In genomic region chr2:152804408-152805110, GRCm38 (mm10) we compare ENCODE assay signal across 8 mouse cellular contexts. TPM values are rescaled to one million over a fixed set of nuclear protein-coding genes. Genes with fewer than 3 reads are reported as not detected.
DNase-seq lines count a peak whose midpoint lies in the region; ATAC-seq lines count a peak whose summit lies in the region.

No protein-coding gene starts in this region.

- H3K4me1 ChIP-seq in heart, embryonic 14.5 days (ENCODE audit: control insufficient read depth in 2 of 2, insufficient read depth in 2 of 2, low read length in 2 of 2) = peaks cover 11 to 26% of the 10 kb centered on the region in 2 experiments
- peaks cover 37% of the 10 kb centered on the region for H3K4me1 ChIP-seq in hindbrain, embryonic 13.5 days (replicated peaks)
- peaks cover 58% of the 10 kb centered on the region for H3K4me1 ChIP-seq in liver, embryonic 11.5 days (replicated peaks; ENCODE audit: control insufficient read depth, insufficient read depth, low read length)
- peaks cover 15% of the 10 kb centered on the region for H3K4me1 ChIP-seq in stomach, embryonic 16.5 days (ENCODE audit: control insufficient read depth, insufficient read depth, low read length)

- 0 out of 4 replicates have a peak overlapping the region, but pooled peaks have one; percentile 12 to 20 for H3K27ac ChIP-seq in heart, embryonic 14.5 days (replicated peaks in 1 of 2; ENCODE audit: control insufficient read depth in 1 of 2, insufficient read depth in 1 of 2, low read depth in 2 of 2, low read length in 2 of 2)
- peak overlapping the region; percentile 60 for H3K27ac ChIP-seq in hindbrain, embryonic 13.5 days
- peak overlapping the region; percentile 59 for H3K27ac ChIP-seq in liver, embryonic 11.5 days (ENCODE audit: low read depth, low read length)
- peak overlapping the region; percentile 88 for H3K27ac ChIP-seq in stomach, embryonic 16.5 days (ENCODE audit: low read length)

- ATAC-seq in heart, embryonic 14.5 days (ENCODE audit: insufficient number of reproducible peaks, insufficient read depth, low FRiP score, low read depth) = no peak
- 0 out of 2 replicates have a peak, but pooled peaks have one; percentile 17 for ATAC-seq in hindbrain, embryonic 13.5 days (ENCODE audit: low FRiP score)
- peak; percentile 53 for ATAC-seq in liver, embryonic 11.5 days (replicated peaks; ENCODE audit: low FRiP score)
- ATAC-seq in stomach, embryonic 16.5 days (ENCODE audit: insufficient read depth, low FRiP score) = peak; percentile 77; the same call in 1 of the 2 replicates

- no peaks in the 10 kb centered on the region for H3K27me3 ChIP-seq in heart, embryonic 14.5 days (ENCODE audit: control insufficient read depth, insufficient read depth, low read length)
- no peaks in the 10 kb centered on the region for H3K27me3 ChIP-seq in hindbrain, embryonic 13.5 days
- no peaks in the 10 kb centered on the region for H3K27me3 ChIP-seq in liver, embryonic 11.5 days (replicated peaks; ENCODE audit: control insufficient read depth, insufficient read depth, low read length)
- H3K27me3 ChIP-seq in stomach, embryonic 16.5 days (ENCODE audit: control insufficient read depth, insufficient read depth, low read length) = no peaks in the 10 kb centered on the region

- no peak overlapping the region for H3K4me3 ChIP-seq in heart, embryonic 14.5 days (ENCODE audit: control insufficient read depth in 1 of 2, insufficient read depth in 1 of 2, low read depth in 1 of 2, low read length in 2 of 2)
- H3K4me3 ChIP-seq in hindbrain, embryonic 13.5 days = no peak overlapping the region
- no peak overlapping the region for H3K4me3 ChIP-seq in liver, embryonic 11.5 days (ENCODE audit: low read depth, low read length)
- H3K4me3 ChIP-seq in stomach, embryonic 16.5 days (replicated peaks; ENCODE audit: low read length) = no peak overlapping the region

- no peak overlapping the region for H3K4me2 ChIP-seq in heart, embryonic 14.5 days (ENCODE audit: low read length)
- no peak overlapping the region for H3K4me2 ChIP-seq in hindbrain, embryonic 13.5 days
- H3K4me2 ChIP-seq in liver, embryonic 11.5 days = peak overlapping the region; percentile 38
- H3K4me2 ChIP-seq in stomach, embryonic 16.5 days (ENCODE audit: low read depth, low read length) = no peak overlapping the region; the same call in 1 of the 2 replicates

- H3K36me3 ChIP-seq in heart, embryonic 14.5 days (ENCODE audit: control insufficient read depth, insufficient read depth, low read length) = peaks cover 2% of the 10 kb centered on the region; the same call in 1 of the 2 replicates
- no peaks in the 10 kb centered on the region for H3K36me3 ChIP-seq in hindbrain, embryonic 13.5 days
- H3K36me3 ChIP-seq in liver, embryonic 11.5 days (ENCODE audit: control insufficient read depth, insufficient read depth, low read length) = no peaks in the 10 kb centered on the region
- H3K36me3 ChIP-seq in stomach, embryonic 16.5 days (ENCODE audit: control insufficient read depth, insufficient read depth, low read length) = no peaks in the 10 kb centered on the region

- no peak overlapping the region for H3K9ac ChIP-seq in heart, embryonic 14.5 days (ENCODE audit: low read length)
- H3K9ac ChIP-seq in hindbrain, embryonic 13.5 days = peak overlapping the region; percentile 19; the same call in 1 of the 2 replicates
- H3K9ac ChIP-seq in liver, embryonic 11.5 days (ENCODE audit: low read depth, low read length) = peak overlapping the region; percentile 28; the same call in 1 of the 2 replicates
- H3K9ac ChIP-seq in stomach, embryonic 16.5 days (ENCODE audit: low read length) = peak overlapping the region; percentile 46; the same call in 1 of the 2 replicates

- DNase-seq in heart, adult 8-10 months (ENCODE audit: low spot score) = no peak
- peak; percentile 94 to 96 for DNase-seq in cerebellum, postnatal 14 days
- DNase-seq in liver, embryonic 11.5 days (ENCODE audit: low spot score) = no peak
- no peak for DNase-seq in ovary, postnatal 14 days (ENCODE audit: low spot score)
- DNase-seq in gastrocnemius, postnatal 14 days = no peak

- WGBS in heart, embryonic 14.5 days = 17% methylated on average over 6 of the region's 6 CpGs
- 17% methylated on average over 6 of the region's 6 CpGs for WGBS in hindbrain, embryonic 13.5 days
- WGBS in liver, embryonic 11.5 days = 10% methylated on average over 6 of the region's 6 CpGs
- 5% methylated on average over 6 of the region's 6 CpGs for WGBS in stomach, embryonic 16.5 days

- intact Hi-C loops in gastrocnemius, postnatal 14 days (cut with DNase I; ENCODE audit: low total_unique reads) = no loop called here

- H3K9me3 ChIP-seq in heart, embryonic 14.5 days (ENCODE audit: control insufficient read depth, low read length) = no peaks in the 10 kb centered on the region
- no peaks in the 10 kb centered on the region for H3K9me3 ChIP-seq in hindbrain, embryonic 13.5 days
- H3K9me3 ChIP-seq in liver, embryonic 11.5 days (ENCODE audit: control insufficient read depth, low read length) = no peaks in the 10 kb centered on the region
- H3K9me3 ChIP-seq in stomach, embryonic 16.5 days (replicated peaks; ENCODE audit: control insufficient read depth, low read length) = no peaks in the 10 kb centered on the region

RNA-seq across cellular contexts. Expression of gene Bcl2l1, which starts 27.0 kb away (rescaled TPM):
- 59.0 and 68.1 TPM in 2 replicates for polyA plus RNA-seq in heart, embryonic 14.5 days (2014; fragmentation: Nextera tagmentation; extraction: Ambion mirVana)
- total RNA-seq in heart, adult 8-10 months (2022) = 10 to 100 TPM; 46.9 to 66.6 (median 51.4) TPM
- 173 and 179 TPM in 2 replicates for polyA plus RNA-seq in hindbrain, embryonic 13.5 days (2015; fragmentation: Nextera tagmentation; extraction: Ambion mirVana)
- polyA plus RNA-seq in liver, embryonic 11.5 days (2014; fragmentation: Nextera tagmentation; extraction: Ambion mirVana) = 61.7 and 69.3 TPM in 2 replicates
- polyA plus RNA-seq in stomach, embryonic 16.5 days (2015; fragmentation: Nextera tagmentation; extraction: Ambion mirVana) = 78.1 and 88.8 TPM in 2 replicates
- 10 to 100 TPM; 14.4 to 28.6 TPM for total RNA-seq in gastrocnemius, postnatal 14 days (2021)

RNA-seq across cellular contexts. Expression of gene Tpx2, which starts 43.2 kb away (rescaled TPM):
- polyA plus RNA-seq in heart, embryonic 14.5 days (2014; fragmentation: Nextera tagmentation; extraction: Ambion mirVana) = 56.2 and 60.8 TPM in 2 replicates
- total RNA-seq in heart, adult 8-10 months (2022) = 1 to 10 TPM in 2 of 4 experiments, under 1 TPM in 2; 0.65 to 1.4 (median 0.91) TPM
- polyA plus RNA-seq in hindbrain, embryonic 13.5 days (2015; fragmentation: Nextera tagmentation; extraction: Ambion mirVana) = 21.9 and 24.8 TPM in 2 replicates
- polyA plus RNA-seq in liver, embryonic 11.5 days (2014; fragmentation: Nextera tagmentation; extraction: Ambion mirVana) = 107 and 118 TPM in 2 replicates
- polyA plus RNA-seq in stomach, embryonic 16.5 days (2015; fragmentation: Nextera tagmentation; extraction: Ambion mirVana) = 59.8 and 60.6 TPM in 2 replicates
- 1 to 10 TPM; 4.1 to 4.7 TPM for total RNA-seq in gastrocnemius, postnatal 14 days (2021)

RNA-seq across cellular contexts. Expression of gene Cox4i2, which starts 50.6 kb away (rescaled TPM):
- 18.5 and 18.6 TPM in 2 replicates for polyA plus RNA-seq in heart, embryonic 14.5 days (2014; fragmentation: Nextera tagmentation; extraction: Ambion mirVana)
- total RNA-seq in heart, adult 8-10 months (2022) = 10 to 100 TPM; 10.3 to 16.2 (median 12.4) TPM
- polyA plus RNA-seq in hindbrain, embryonic 13.5 days (2015; fragmentation: Nextera tagmentation; extraction: Ambion mirVana) = 4.6 and 5.4 TPM in 2 replicates
- 6.7 and 8.5 TPM in 2 replicates for polyA plus RNA-seq in liver, embryonic 11.5 days (2014; fragmentation: Nextera tagmentation; extraction: Ambion mirVana)
- polyA plus RNA-seq in stomach, embryonic 16.5 days (2015; fragmentation: Nextera tagmentation; extraction: Ambion mirVana) = 21.3 and 23.9 TPM in 2 replicates
- 1 to 10 TPM; 5.9 to 6.0 TPM for total RNA-seq in gastrocnemius, postnatal 14 days (2021)

Comparison
In these comparisons a context has a peak if more than half of its experiments do, and no peak if none do; other contexts are left out.
1. H3K27ac ChIP-seq: peak in every context shown above with its lines; median percentile 88 in stomach, embryonic 16.5 days; 60 in hindbrain, embryonic 13.5 days; 59 in liver, embryonic 11.5 days; 16 in heart, embryonic 14.5 days.
2. DNase-seq: peak in cerebellum, postnatal 14 days (2 of 2); none in heart, adult 8-10 months (single experiment), liver, embryonic 11.5 days (single experiment), ovary, postnatal 14 days (single experiment) and gastrocnemius, postnatal 14 days (single experiment).